Mouse (Mus musculus) testis, adult 2 months (tissue): ENCODE results near the gene Pgam2. TPM values are rescaled to one million over a fixed set of nuclear protein-coding genes. Genes with fewer than 3 reads are reported as not detected.
A peak's percentile ranks its signal among the peaks of the same experiment; 100 is the strongest.

Source experiments
- H3K27ac ChIP-seq: fragments of 200-500 bp; 2 replicates; pipeline ENCODE4 v1.5.1; 2012; ENCODE audit warnings: low read depth, low read length; ENCODE audit not compliant: control insufficient read depth, insufficient read depth
- H3K27me3 ChIP-seq: fragments of 200-500 bp; 2 replicates; pipeline ENCODE4 v1.6.1; 2012; ENCODE audit warnings: mild to moderate bottlenecking, low read length, moderate library complexity; ENCODE audit not compliant: control insufficient read depth, insufficient read depth
- H3K36me3 ChIP-seq: fragments of 200-500 bp; 2 replicates; pipeline ENCODE4 v1.6.1; 2012; ENCODE audit warnings: mild to moderate bottlenecking, low read length; ENCODE audit not compliant: control insufficient read depth, insufficient read depth
- H3K4me1 ChIP-seq: fragments of 200-500 bp; 2 replicates; pipeline ENCODE4 v1.6.1; 2012; ENCODE audit warnings: low read length; ENCODE audit not compliant: control insufficient read depth, insufficient read depth
- H3K4me3 ChIP-seq: fragments of 200-500 bp; 2 replicates; pipeline ENCODE4 v1.5.1; 2012; ENCODE audit warnings: low read depth, mild to moderate bottlenecking, low read length, moderate library complexity, mixed read lengths; ENCODE audit not compliant: control insufficient read depth
- CTCF ChIP-seq: fragments of 200-500 bp; IDR thresholded peaks from 2 replicates; pipeline ENCODE4 v1.5.1; 2012; ENCODE audit warnings: low read depth, mild to moderate bottlenecking, inconsistent platforms, low read length, moderate library complexity; ENCODE audit not compliant: control insufficient read depth, insufficient read depth, insufficient replicate concordance
- POLR2A ChIP-seq: fragments of 200-500 bp; IDR thresholded peaks from 2 replicates; pipeline ENCODE4 v1.6.1; 2012; ENCODE audit warnings: low read depth, mild to moderate bottlenecking, inconsistent platforms, low read length, moderate library complexity; ENCODE audit not compliant: control insufficient read depth
- polyA plus RNA-seq: library from polyadenylated mRNA; depleted of rRNA; stranded (reverse); fragments of >200 nt; gene quantifications from 2 replicates; pipeline ENCODE4 v1.2.3, GENCODE M21; 2012

The Pgam2 gene
- polyA plus RNA-seq, 1 experiment, result 1,767 TPM

DNA sequence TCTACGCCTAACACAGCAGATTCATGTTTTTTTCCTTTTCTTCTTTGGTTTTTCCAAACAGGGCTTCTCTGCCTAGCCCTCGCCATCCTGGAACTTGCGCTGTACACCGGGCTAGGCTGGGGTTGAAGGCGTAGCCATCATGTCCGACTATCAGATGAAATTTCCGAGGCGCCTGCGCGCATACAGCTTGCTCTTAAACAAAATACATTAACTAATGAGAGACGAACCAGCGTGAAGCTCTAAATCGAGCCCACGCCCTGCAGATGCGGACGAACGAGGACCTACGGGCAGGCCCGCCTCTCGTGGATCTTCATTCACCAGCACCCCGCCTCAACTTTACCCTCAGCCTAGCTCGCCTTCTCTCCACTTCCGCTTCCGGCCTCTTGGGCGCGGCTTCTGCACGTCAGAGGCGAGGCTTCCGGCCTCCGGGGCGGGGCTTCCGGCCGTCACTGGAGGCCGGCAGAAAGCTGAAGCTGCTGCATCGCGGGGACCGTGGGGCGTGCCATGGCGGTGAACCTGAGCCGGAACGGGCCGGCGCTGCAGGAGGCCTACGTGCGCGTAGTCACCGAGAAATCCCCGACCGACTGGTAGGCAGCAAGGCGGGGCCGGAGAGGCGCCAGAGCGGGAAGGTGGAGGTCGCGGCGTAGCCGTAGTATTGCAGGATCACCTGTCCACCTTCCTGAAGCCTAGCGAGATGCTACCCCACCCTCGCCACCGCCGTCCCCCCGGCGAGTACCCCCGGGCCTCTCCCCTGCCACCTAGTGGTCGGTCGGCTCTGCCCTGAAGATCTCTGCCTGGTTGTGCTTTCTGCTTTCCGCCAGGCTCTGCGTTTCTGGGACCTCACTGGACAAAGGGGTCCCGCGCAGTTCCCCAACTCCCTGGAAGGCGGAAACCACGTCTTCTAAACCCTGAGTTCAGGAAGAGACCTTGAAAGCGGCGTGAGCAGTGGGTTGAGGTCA lies 15.2 kb downstream of the Pgam2 start, which contains the start of gene Dbnl:
Gene Dbnl (plus strand): TSS at position 433 of the 959 bp plus-strand sequence.
- H3K4me1 ChIP-seq, result peaks cover 11% of the 10 kb centered on the region
- TF ChIP-seq POLR2A, result peak; percentile 96
- peak; percentile 56 for TF ChIP-seq CTCF
- peak within 1 kb of the TSS; percentile 93 for H3K4me3 ChIP-seq
- no peaks in the 10 kb centered on the region; the same call in 1 of the 2 replicates for H3K36me3 ChIP-seq
- peak within 1 kb of the TSS; percentile 89 for H3K27ac ChIP-seq
- H3K27me3 ChIP-seq, result no peaks in the 10 kb centered on the region

DNA sequence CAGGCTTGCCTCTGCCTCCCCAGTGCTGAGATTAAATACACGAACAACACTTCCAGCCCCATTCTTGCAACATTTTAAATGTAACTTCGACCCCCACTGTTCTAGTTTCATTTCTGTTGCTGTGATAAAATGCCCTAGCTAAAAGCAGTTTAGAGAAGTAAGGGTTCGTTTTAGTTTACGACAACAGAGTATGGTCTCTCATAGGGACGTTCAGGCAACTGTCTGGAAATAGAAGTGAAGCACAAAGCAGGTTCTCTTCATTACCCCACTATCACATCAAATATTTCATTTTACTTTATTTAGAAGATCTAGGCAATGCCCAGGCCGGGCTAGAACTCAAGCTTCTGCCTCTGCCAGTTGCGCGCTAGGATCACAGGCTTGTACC lies 15.9 kb downstream of the Pgam2 start:
- Histone ChIP-seq H3K27ac (peak overlapping the region; percentile 89), H3K4me3 (peak overlapping the region; percentile 93), H3K27me3 (no peaks in the 10 kb centered on the region), H3K36me3 (no peaks in the 10 kb centered on the region), H3K4me1 (peaks cover 11% of the 10 kb centered on the region)
- TF ChIP-seq POLR2A, result no peak

DNA sequence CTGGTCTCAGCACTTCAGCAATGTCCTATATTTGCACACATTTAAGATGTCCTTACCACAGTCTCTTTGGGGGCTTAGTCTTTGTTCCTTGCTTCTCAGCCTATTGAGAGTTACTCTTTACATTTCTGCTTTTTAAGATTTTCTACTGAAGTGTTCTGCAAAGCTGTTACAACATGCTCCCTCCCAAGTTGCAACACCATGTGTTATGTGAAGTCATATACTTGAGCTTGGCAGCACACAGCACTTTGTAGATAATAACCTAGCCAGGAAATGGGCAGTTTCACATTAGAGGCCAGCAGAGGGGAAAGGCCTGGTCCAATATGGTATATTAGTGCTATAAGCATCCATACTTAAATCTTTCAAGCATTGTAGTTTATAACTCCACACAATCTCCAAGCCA lies 17.8 kb downstream of the Pgam2 start:
- H3K27ac ChIP-seq, result no peak overlapping the region
- H3K27me3 ChIP-seq, result no peaks in the 10 kb centered on the region
- no peak overlapping the region for H3K4me3 ChIP-seq
- H3K4me1 ChIP-seq, result peaks cover 11% of the 10 kb centered on the region
- H3K36me3 ChIP-seq, result no peaks in the 10 kb centered on the region
- no peak for TF ChIP-seq POLR2A
- no peak for TF ChIP-seq CTCF

DNA sequence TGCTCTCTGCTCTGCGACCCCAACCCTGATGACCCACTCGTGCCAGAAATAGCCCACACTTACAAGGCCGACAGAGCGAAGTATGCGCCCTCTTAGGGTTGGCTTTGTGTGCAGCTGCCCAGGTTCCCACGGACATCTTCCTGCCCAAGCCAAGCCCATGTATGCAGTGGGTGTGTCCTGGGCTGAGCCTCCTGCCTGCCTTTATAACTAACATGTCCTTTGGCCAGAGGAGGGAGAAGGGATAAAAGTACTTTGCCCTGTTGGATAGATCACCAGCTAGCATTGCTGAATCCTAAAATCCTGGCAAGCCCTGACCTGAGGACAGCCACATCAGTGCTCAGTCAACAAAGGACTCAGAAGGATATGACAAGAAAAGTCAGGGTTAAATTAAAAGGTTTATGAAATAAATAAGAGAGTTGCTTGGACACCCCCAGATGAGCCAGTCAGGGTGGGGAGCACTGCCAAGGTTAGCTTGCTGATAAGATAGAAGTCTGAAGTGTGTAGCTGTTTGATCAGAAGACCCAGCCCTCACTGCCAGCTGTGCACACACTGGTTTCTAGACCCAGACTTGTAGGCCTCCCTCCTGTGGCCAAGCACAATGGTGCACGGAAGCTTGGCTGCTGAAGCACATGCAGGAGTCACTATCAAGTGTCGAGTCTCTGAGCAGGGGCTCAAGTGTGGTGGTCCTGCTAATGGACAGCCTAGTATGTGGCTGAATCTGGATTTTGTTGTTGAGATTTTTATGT lies 21.2 kb downstream of the Pgam2 start:
- peaks cover 2% of the 10 kb centered on the region; the same call in 1 of the 2 replicates for H3K4me1 ChIP-seq
- H3K4me3 ChIP-seq, result no peak overlapping the region
- H3K27me3 ChIP-seq, result no peaks in the 10 kb centered on the region
- H3K36me3 ChIP-seq, result no peaks in the 10 kb centered on the region
- no peak overlapping the region for H3K27ac ChIP-seq
- TF ChIP-seq CTCF (peak; percentile 22; the same call in 1 of the 2 replicates), POLR2A (no peak)

DNA sequence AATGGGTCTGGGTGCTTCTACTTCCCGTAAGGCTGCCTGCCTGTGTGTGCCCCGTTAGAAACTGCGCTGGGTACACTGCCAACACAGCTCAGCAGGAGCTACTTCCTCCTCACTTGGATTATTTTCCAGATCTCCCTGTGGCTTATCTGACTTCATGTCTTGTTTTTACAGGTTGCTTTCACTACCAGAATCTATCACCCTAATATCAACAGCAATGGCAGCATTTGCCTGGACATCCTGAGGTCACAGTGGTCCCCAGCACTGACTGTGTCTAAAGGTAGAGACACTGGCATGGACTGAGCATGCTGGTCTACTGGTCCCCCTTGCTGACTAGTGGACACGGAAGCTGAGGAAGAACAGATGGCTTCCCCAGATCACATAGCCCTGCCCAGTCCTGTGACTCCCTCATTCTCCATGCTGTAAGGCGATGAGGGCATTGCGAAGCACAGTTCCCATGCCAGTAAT lies 23.5 kb downstream of the Pgam2 start:
- no peak overlapping the region for H3K4me3 ChIP-seq
- H3K36me3 ChIP-seq, result no peaks in the 10 kb centered on the region
- H3K27ac ChIP-seq, result no peak overlapping the region
- no peaks in the 10 kb centered on the region for H3K4me1 ChIP-seq
- no peaks in the 10 kb centered on the region for H3K27me3 ChIP-seq
- TF ChIP-seq CTCF, result no peak
- TF ChIP-seq POLR2A, result no peak

DNA sequence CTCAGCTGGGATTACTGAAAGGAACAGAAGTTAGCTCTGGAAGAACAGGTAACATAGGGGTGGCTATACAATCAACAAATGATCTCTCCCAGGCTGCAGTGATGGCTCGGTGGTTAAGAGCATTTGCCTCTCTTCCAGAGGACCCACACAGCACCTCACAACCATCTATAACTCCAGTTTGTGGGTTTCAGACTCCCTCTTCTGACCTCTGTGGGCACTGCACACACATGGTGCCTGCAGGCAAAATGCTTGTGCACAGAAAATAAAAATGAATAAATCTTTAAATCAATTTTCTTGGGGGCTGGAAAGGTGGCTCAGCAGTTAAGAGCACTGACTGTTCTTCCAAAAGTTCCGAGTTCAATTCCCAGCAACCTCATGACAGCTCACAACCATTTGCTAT lies 25.1 kb downstream of the Pgam2 start:
- Histone ChIP-seq H3K4me3 (no peak overlapping the region), H3K27me3 (no peaks in the 10 kb centered on the region), H3K27ac (no peak overlapping the region), H3K4me1 (no peaks in the 10 kb centered on the region), H3K36me3 (no peaks in the 10 kb centered on the region)
- TF ChIP-seq CTCF (peak; percentile 17; the same call in 1 of the 2 replicates), POLR2A (no peak)

DNA sequence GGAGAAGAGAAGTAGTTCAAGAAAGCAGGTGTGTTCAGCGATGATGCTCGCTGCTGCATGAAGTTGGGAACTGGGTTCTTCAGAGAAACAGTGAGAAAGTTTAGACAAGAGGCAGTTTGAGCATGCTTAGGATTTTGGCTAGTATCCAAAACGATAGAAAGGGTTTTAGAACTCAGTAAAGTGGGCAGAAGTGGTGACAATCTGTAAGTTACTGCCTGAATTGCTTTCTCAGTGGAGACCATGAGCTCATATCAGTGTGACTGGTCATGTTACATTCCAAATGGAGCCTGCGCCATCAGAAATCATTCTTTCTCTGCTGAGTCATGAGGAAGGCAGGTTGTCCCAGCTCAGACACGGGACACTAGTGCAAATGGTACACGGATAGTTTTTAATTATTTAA lies 37.5 kb downstream of the Pgam2 start:
- no peaks in the 10 kb centered on the region for H3K36me3 ChIP-seq
- no peak overlapping the region for H3K27ac ChIP-seq
- H3K4me1 ChIP-seq, result peaks cover 2% of the 10 kb centered on the region; the same call in 1 of the 2 replicates
- no peak overlapping the region for H3K4me3 ChIP-seq
- no peak for TF ChIP-seq POLR2A
- TF ChIP-seq CTCF, result no peak
- H3K27me3 ChIP-seq, result no peaks in the 10 kb centered on the region
